Mouse (Mus musculus): ENCODE data around the gene Slc39a11.

Slc39a11 gene

GRCm38 (mm10) chr11:113232049-113232448 lies 417.8 kb downstream of the Slc39a11 start:
- no peak for DNase-seq (ENCODE audit: low spot score)

GRCm38 (mm10) chr11:113230410-113231132 lies 419.3 kb downstream of the Slc39a11 start:
- DNase-seq (ENCODE audit: low spot score), result no peak

GRCm38 (mm10) chr11:113225748-113226147 lies 424.1 kb downstream of the Slc39a11 start:
- no peak for DNase-seq (ENCODE audit: low spot score)

- DNase-seq (ENCODE audit: low spot score), result no peak
These were observed 426.0 kb downstream of the Slc39a11 start for GRCm38 (mm10) chr11:113223756-113224323.

GRCm38 (mm10) chr11:113221267-113222195 lies 428.3 kb downstream of the Slc39a11 start:
- DNase-seq (ENCODE audit: low spot score), result no peak

- no peak for DNase-seq (ENCODE audit: low spot score)
These were observed 429.2 kb downstream of the Slc39a11 start for GRCm38 (mm10) chr11:113220649-113221048.

- no peak for DNase-seq (ENCODE audit: low spot score)
These were observed 435.1 kb downstream of the Slc39a11 start for GRCm38 (mm10) chr11:113214741-113215140.

- DNase-seq (ENCODE audit: low spot score), result no peak
These were observed 437.4 kb downstream of the Slc39a11 start for GRCm38 (mm10) chr11:113212390-113213025.

- no peak for DNase-seq (ENCODE audit: low spot score)
These were observed 440.5 kb downstream of the Slc39a11 start for GRCm38 (mm10) chr11:113209220-113209878.

GRCm38 (mm10) chr11:113208521-113209072 lies 441.3 kb downstream of the Slc39a11 start:
- peak; percentile 43 for DNase-seq (ENCODE audit: low spot score)

- peak; percentile 56 for DNase-seq (ENCODE audit: low spot score)
These were observed 441.9 kb downstream of the Slc39a11 start for GRCm38 (mm10) chr11:113207966-113208365.

GRCm38 (mm10) chr11:113206099-113206498 lies 443.8 kb downstream of the Slc39a11 start:
- DNase-seq (ENCODE audit: low spot score), result peak; percentile 49

GRCm38 (mm10) chr11:113203008-113203407 lies 446.9 kb downstream of the Slc39a11 start:
- DNase-seq (ENCODE audit: low spot score), result no peak

GRCm38 (mm10) chr11:113201470-113201997 lies 448.3 kb downstream of the Slc39a11 start:
- DNase-seq (ENCODE audit: low spot score), result peak; percentile 61

- DNase-seq (ENCODE audit: low spot score), result no peak
These were observed 449.0 kb downstream of the Slc39a11 start for GRCm38 (mm10) chr11:113200901-113201300.

GRCm38 (mm10) chr11:113198586-113198985 lies 451.3 kb downstream of the Slc39a11 start:
- no peak for DNase-seq (ENCODE audit: low spot score)

- no peak for DNase-seq (ENCODE audit: low spot score)
These were observed 452.3 kb downstream of the Slc39a11 start for GRCm38 (mm10) chr11:113197624-113198023.

- no peak for DNase-seq (ENCODE audit: low spot score)
These were observed 453.5 kb downstream of the Slc39a11 start for GRCm38 (mm10) chr11:113196234-113197007.

Data from T-cell, adult 2 months (primary cell).